ENCODE assay signal across 9 mouse cellular contexts in the genomic region with DNA sequence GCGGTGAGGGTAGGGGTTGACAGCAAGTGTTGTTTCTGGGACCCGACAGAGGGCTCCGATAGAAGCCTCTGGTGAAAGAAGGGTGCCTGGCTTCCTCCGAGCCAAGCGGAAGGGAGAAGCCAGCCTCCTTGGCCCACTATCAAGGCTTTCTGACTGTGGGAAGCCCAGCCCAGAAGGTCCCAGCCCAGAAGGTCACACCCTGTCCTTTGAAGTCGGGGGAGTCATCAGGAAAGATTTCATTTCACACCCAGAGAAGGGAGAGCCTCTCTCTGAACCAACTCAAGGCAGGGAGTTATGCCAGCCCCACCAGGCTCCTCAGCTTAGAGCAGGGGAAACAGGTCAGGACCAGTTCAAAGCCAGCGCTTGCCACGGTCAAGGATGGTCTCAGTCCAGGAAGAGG.
DNase-seq lines count a peak whose midpoint lies in the region; ATAC-seq lines count a peak whose summit lies in the region.
"Had no signal": no experiment of that assay in that cellular context is flagged by ENCODE, and none has a peak within 500 bp of the region (broad histone marks: within the 10 kb centered on the region; RNA-seq: fewer than 3 reads in every experiment).

No protein-coding gene starts in this region.

- H3K27ac ChIP-seq in hindbrain, embryonic 15.5 days (replicated peaks), result peak overlapping the region; percentile 16; the same call in 1 of the 2 replicates
- no peak overlapping the region for H3K27ac ChIP-seq in intestine, embryonic 16.5 days (ENCODE audit: low read length)
- H3K27ac ChIP-seq: midbrain, embryonic 12.5 days had no signal

- H3K9me3 ChIP-seq in hindbrain, embryonic 15.5 days, result no peaks in the 10 kb centered on the region
- no peaks in the 10 kb centered on the region for H3K9me3 ChIP-seq in intestine, embryonic 16.5 days (ENCODE audit: control insufficient read depth, low read length)
- H3K9me3 ChIP-seq: midbrain, embryonic 12.5 days had no signal

- no peak overlapping the region for H3K4me2 ChIP-seq in hindbrain, embryonic 15.5 days
- H3K4me2 ChIP-seq in intestine, embryonic 16.5 days (ENCODE audit: low read depth, low read length), result no peak overlapping the region
- H3K4me2 ChIP-seq: midbrain, embryonic 12.5 days had no signal

- DNase-seq in kidney, adult 11 months, result peak; percentile 51
- no peak for DNase-seq in kidney, adult 9 months
- DNase-seq in adrenal gland, postnatal 4 days (ENCODE audit: low spot score in 2 of 2), result peak; percentile 50 to 65
- peak; percentile 56 for DNase-seq in ovary, postnatal 14 days (ENCODE audit: low spot score)
- DNase-seq in layer of hippocampus, adult 18-20 months (ENCODE audit: low spot score in 2 of 2), result no peak
- DNase-seq in left cerebral cortex, adult 9 months (ENCODE audit: low spot score in 2 of 2), result no peak

- no peaks in the 10 kb centered on the region for H3K36me3 ChIP-seq in hindbrain, embryonic 15.5 days
- H3K36me3 ChIP-seq in intestine, embryonic 16.5 days (ENCODE audit: control insufficient read depth, insufficient read depth, low read length), result no peaks in the 10 kb centered on the region
- H3K36me3 ChIP-seq: midbrain, embryonic 12.5 days had no signal

- ATAC-seq in hindbrain, embryonic 15.5 days (ENCODE audit: low FRiP score, low read depth), result no peak
- no peak for ATAC-seq in intestine, embryonic 16.5 days

- WGBS in hindbrain, embryonic 15.5 days, result 81% methylated on average over 8 of the region's 8 CpGs
- WGBS in intestine, embryonic 16.5 days, result 62% methylated on average over 8 of the region's 8 CpGs

- no peak overlapping the region for H3K4me3 ChIP-seq in hindbrain, embryonic 15.5 days
- no peak overlapping the region for H3K4me3 ChIP-seq in intestine, embryonic 16.5 days (ENCODE audit: low read length)
- H3K4me3 ChIP-seq: midbrain, embryonic 12.5 days had no signal

- H3K4me1 ChIP-seq in hindbrain, embryonic 15.5 days (replicated peaks), result 0 out of 2 replicates have a peak, but pooled peaks cover 4% of the 10 kb centered on the region
- peaks cover 7% of the 10 kb centered on the region for H3K4me1 ChIP-seq in intestine, embryonic 16.5 days (ENCODE audit: control insufficient read depth, insufficient read depth, low read length)
- H3K4me1 ChIP-seq: midbrain, embryonic 12.5 days had no signal

- no peaks in the 10 kb centered on the region for H3K27me3 ChIP-seq in hindbrain, embryonic 15.5 days
- no peaks in the 10 kb centered on the region for H3K27me3 ChIP-seq in intestine, embryonic 16.5 days (replicated peaks; ENCODE audit: control insufficient read depth, insufficient read depth, low read length)
- H3K27me3 ChIP-seq: midbrain, embryonic 12.5 days had no signal

- H3K9ac ChIP-seq in hindbrain, embryonic 15.5 days, result no peak overlapping the region
- H3K9ac ChIP-seq in intestine, embryonic 16.5 days (ENCODE audit: low read depth, low read length), result no peak overlapping the region
- H3K9ac ChIP-seq: midbrain, embryonic 12.5 days had no signal

Comparison
In these comparisons a context has a peak if more than half of its experiments do, and no peak if none do; other contexts are left out.
1. DNase-seq: peak in kidney, adult 11 months (single experiment), adrenal gland, postnatal 4 days (2 of 2) and ovary, postnatal 14 days (single experiment); none in kidney, adult 9 months (single experiment), layer of hippocampus, adult 18-20 months (0 of 2) and left cerebral cortex, adult 9 months (0 of 2).